Mouse (Mus musculus): ENCODE data around the gene Gm28048.
A peak's percentile ranks its signal among the peaks of the same experiment; 100 is the strongest.

Gm28048 gene

GRCm38 (mm10) chr11:22989786-22990185 is 7.9 kb upstream of the Gm28048 start:
- DNase-seq (ENCODE audit: low spot score) = no peak

- peak; percentile 55 for DNase-seq (ENCODE audit: low spot score)
Measured at GRCm38 (mm10) chr11:22987357-22987756, 5.5 kb upstream of the Gm28048 start.

GRCm38 (mm10) chr11:22985510-22985909 is 3.6 kb upstream of the Gm28048 start:
- no peak for DNase-seq (ENCODE audit: low spot score)

- no peak for DNase-seq (ENCODE audit: low spot score)
Measured at GRCm38 (mm10) chr11:22982846-22983245, 956 bp upstream of the Gm28048 start.

- no peak for DNase-seq (ENCODE audit: low spot score)
Measured at GRCm38 (mm10) chr11:22981543-22981950, 343 bp downstream of the Gm28048 start.

GRCm38 (mm10) chr11:22981041-22981440 is 849 bp downstream of the Gm28048 start:
- no peak for DNase-seq (ENCODE audit: low spot score)

- no peak for DNase-seq (ENCODE audit: low spot score)
Measured at GRCm38 (mm10) chr11:22979221-22979620, 2.7 kb downstream of the Gm28048 start.

GRCm38 (mm10) chr11:22978711-22979110 is 3.2 kb downstream of the Gm28048 start:
- DNase-seq (ENCODE audit: low spot score) = no peak

- no peak for DNase-seq (ENCODE audit: low spot score)
Measured at GRCm38 (mm10) chr11:22978215-22978614, 3.7 kb downstream of the Gm28048 start.

GRCm38 (mm10) chr11:22973599-22973998 is 8.3 kb downstream of the Gm28048 start:
- no peak for DNase-seq (ENCODE audit: low spot score)

GRCm38 (mm10) chr11:22972746-22973526 is 9.0 kb downstream of the Gm28048 start:
- peak; percentile 86 for DNase-seq (ENCODE audit: low spot score)

- peak; percentile 71 for DNase-seq (ENCODE audit: low spot score)
Measured at GRCm38 (mm10) chr11:22971835-22972709, 9.8 kb downstream of the Gm28048 start, which contains the start of gene Zrsr1. TSS of gene Zrsr1 (plus strand) at chr11:22972005.

GRCm38 (mm10) chr11:22970546-22970945 is 11.3 kb downstream of the Gm28048 start:
- no peak for DNase-seq (ENCODE audit: low spot score)

- no peak for DNase-seq (ENCODE audit: low spot score)
Measured at GRCm38 (mm10) chr11:22969486-22969885, 12.4 kb downstream of the Gm28048 start.

- no peak for DNase-seq (ENCODE audit: low spot score)
Measured at GRCm38 (mm10) chr11:22965503-22965902, 16.4 kb downstream of the Gm28048 start.

- DNase-seq (ENCODE audit: low spot score) = no peak
Measured at GRCm38 (mm10) chr11:22964401-22964800, 17.5 kb downstream of the Gm28048 start.

GRCm38 (mm10) chr11:22962101-22962500 is 19.8 kb downstream of the Gm28048 start:
- DNase-seq (ENCODE audit: low spot score) = no peak

GRCm38 (mm10) chr11:22957791-22958374 is 24.0 kb downstream of the Gm28048 start:
- DNase-seq (ENCODE audit: low spot score) = no peak

- DNase-seq (ENCODE audit: low spot score) = peak; percentile 42
Measured at GRCm38 (mm10) chr11:22956830-22957229, 25.1 kb downstream of the Gm28048 start.

GRCm38 (mm10) chr11:22956346-22956745 is 25.5 kb downstream of the Gm28048 start:
- no peak for DNase-seq (ENCODE audit: low spot score)

- no peak for DNase-seq (ENCODE audit: low spot score)
Measured at GRCm38 (mm10) chr11:22952668-22953067, 29.2 kb downstream of the Gm28048 start.

- no peak for DNase-seq (ENCODE audit: low spot score)
Measured at GRCm38 (mm10) chr11:22950131-22950530, 31.8 kb downstream of the Gm28048 start.

- DNase-seq (ENCODE audit: low spot score) = no peak
Measured at GRCm38 (mm10) chr11:22949101-22949500, 32.8 kb downstream of the Gm28048 start.

Measured in layer of hippocampus, adult 11-12 months (tissue).